Mouse (Mus musculus): ENCODE results near the gene Fundc2. TPM values are rescaled to one million over a fixed set of nuclear protein-coding genes. Genes with fewer than 3 reads are reported as not detected.

Gene Fundc2
- polyA plus RNA-seq, 1 experiment from 2014 or later, result 65.6 TPM

DNA sequence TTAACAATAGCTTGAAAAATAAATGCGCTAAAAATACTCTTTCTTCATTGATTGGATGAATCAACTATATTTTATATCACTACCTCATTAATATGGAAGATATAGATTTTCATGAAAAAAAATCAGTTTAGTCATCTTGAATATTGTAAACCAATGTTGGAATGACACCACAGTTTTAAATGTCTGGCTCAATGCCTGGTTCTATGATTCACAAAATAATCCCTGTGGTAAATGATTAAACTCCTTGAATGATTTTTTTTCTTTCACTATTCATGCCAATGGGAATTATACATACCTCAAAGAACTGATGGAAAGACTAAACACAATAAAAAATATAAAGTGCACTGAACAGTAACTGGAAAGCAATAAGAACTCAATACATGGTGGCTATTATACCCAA is 27.5 kb downstream of the Fundc2 start:
- WGBS, result 90% methylated on average over 1 of the region's 1 CpGs
- Histone ChIP-seq H3K27me3 (ENCODE audit: control insufficient read depth, insufficient read depth, low read length) (no peaks in the 10 kb centered on the region), H3K4me1 (ENCODE audit: control insufficient read depth, insufficient read depth, low read length) (no peaks in the 10 kb centered on the region), H3K9me3 (replicated peaks; ENCODE audit: control insufficient read depth, low read length) (no peaks in the 10 kb centered on the region), H3K27ac (ENCODE audit: low read length) (no peak overlapping the region), H3K4me2 (ENCODE audit: low read depth, low read length) (no peak overlapping the region), H3K9ac (ENCODE audit: low read length) (no peak overlapping the region), H3K36me3 (ENCODE audit: control insufficient read depth, insufficient read depth, low read length) (no peaks in the 10 kb centered on the region), H3K4me3 (replicated peaks; ENCODE audit: low read length) (no peak overlapping the region)
- no peak for ATAC-seq (ENCODE audit: insufficient read depth, low FRiP score)

DNA sequence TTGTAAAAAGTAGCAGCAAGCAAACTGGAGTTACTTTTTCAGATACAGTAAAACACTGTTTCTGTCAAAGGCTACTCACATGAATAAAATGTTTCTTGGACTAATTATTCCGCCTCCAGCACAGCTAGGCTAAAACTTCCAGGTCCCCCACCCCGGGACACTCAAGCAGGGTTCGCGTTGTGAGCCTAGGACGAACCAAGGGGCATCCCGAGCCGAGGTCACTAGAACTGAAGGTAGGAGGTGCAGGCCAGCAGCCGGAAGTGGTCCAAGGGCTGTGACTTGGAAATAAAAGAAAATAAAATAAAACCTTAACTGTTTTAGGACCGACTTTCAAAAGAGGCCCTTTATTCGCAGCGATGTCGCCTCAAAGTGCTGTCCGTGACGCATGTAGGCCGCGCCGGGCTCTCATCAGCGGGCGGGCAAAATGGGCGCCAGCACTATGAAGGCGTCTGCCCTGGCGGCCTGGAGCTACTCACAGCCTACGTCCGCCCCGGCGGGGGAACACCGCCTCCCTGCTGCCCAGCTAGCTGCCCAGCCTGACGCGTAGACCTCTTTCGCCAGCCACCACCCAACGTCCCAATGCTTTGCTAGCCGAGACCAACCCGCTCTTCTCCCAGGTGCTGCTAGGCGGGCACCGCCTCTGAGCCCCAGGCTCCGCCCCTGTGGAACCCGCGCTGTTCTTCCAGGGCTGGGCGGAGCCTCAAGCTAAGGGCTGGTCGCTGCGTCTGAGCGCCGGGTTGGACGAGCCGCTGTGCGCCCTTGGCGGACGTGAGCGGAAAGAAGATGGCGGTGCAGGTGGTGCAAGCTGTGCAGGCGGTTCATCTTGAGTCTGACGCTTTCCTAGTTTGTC is 34.0 kb downstream of the Fundc2 start, which contains the start of the genes Cmc4, Mtcp1 and Brcc3:
Gene Cmc4, minus strand, starts transcription at position 649 of the 850 bp plus-strand sequence.
Gene Mtcp1, minus strand, starts transcription at position 653 of the 850 bp plus-strand sequence.
Gene Brcc3, plus strand, starts transcription at position 693 of the 850 bp plus-strand sequence.
- Histone ChIP-seq H3K4me3 (replicated peaks; ENCODE audit: low read length) (peak within 1 kb of the TSS; percentile 58), H3K4me2 (ENCODE audit: low read depth, low read length) (peak within 1 kb of the TSS; percentile 57), H3K9ac (ENCODE audit: low read length) (peak within 1 kb of the TSS; percentile 74), H3K9me3 (replicated peaks; ENCODE audit: control insufficient read depth, low read length) (no peaks in the 10 kb centered on the region), H3K27me3 (ENCODE audit: control insufficient read depth, insufficient read depth, low read length) (no peaks in the 10 kb centered on the region), H3K36me3 (ENCODE audit: control insufficient read depth, insufficient read depth, low read length) (no peaks in the 10 kb centered on the region), H3K4me1 (ENCODE audit: control insufficient read depth, insufficient read depth, low read length) (no peaks in the 10 kb centered on the region), H3K27ac (ENCODE audit: low read length) (peak within 1 kb of the TSS; percentile 84)
- peak; percentile 100 for ATAC-seq (ENCODE audit: insufficient read depth, low FRiP score)
- WGBS, result 12% methylated on average over 52 of the region's 52 CpGs

Other genes starting within 250 kb of the Fundc2 start
- not detected in 2 replicates for gene Smim9, start 218.6 kb upstream of the Fundc2 start, polyA plus RNA-seq (2015; fragmentation: Nextera tagmentation; extraction: Ambion mirVana)
- 0.71 and 1.6 TPM in 2 replicates for gene F8, start 216 bp downstream of the Fundc2 start, polyA plus RNA-seq (2015; fragmentation: Nextera tagmentation; extraction: Ambion mirVana)
- 23.1 and 25.2 TPM in 2 replicates for gene Cmc4, start 34.2 kb downstream of the Fundc2 start, polyA plus RNA-seq (2015; fragmentation: Nextera tagmentation; extraction: Ambion mirVana)
- gene Mtcp1, start 34.2 kb downstream of the Fundc2 start, polyA plus RNA-seq (2015; fragmentation: Nextera tagmentation; extraction: Ambion mirVana), result 10.9 and 11.0 TPM in 2 replicates
- 60.9 and 62.2 TPM in 2 replicates for gene Brcc3, start 34.2 kb downstream of the Fundc2 start, polyA plus RNA-seq (2015; fragmentation: Nextera tagmentation; extraction: Ambion mirVana)
- 145 and 159 TPM in 2 replicates for gene Vbp1, start 131.9 kb downstream of the Fundc2 start, polyA plus RNA-seq (2015; fragmentation: Nextera tagmentation; extraction: Ambion mirVana)
- gene Rab39b, start 195.8 kb downstream of the Fundc2 start, polyA plus RNA-seq (2015; fragmentation: Nextera tagmentation; extraction: Ambion mirVana), result 2.2 TPM in 2 replicates

All from stomach, embryonic 16.5 days (tissue).